Mouse (Mus musculus) thymus, postnatal 36 days (tissue): ENCODE data around the gene Btn2a2.
A peak's percentile ranks its signal among the peaks of the same experiment; 100 is the strongest.

Source experiments
- DNase-seq, 2 experiments: peaks; one replicate each; pipeline ENCODE4 v3.0.0; 2022; ENCODE audit warnings: mixed read lengths in 2 of 2

The Btn2a2 gene

GRCm38 (mm10) chr13:23495526-23495925, 6.9 kb upstream of the Btn2a2 start:
- DNase-seq, result no peak

GRCm38 (mm10) chr13:23491990-23492389, 3.3 kb upstream of the Btn2a2 start:
- no peak for DNase-seq

GRCm38 (mm10) chr13:23491263-23491662, 2.6 kb upstream of the Btn2a2 start:
- DNase-seq, result no peak

- DNase-seq, result no peak
Observed at GRCm38 (mm10) chr13:23490863-23491262, 2.2 kb upstream of the Btn2a2 start.

GRCm38 (mm10) chr13:23485271-23485670, 3.4 kb downstream of the Btn2a2 start:
- DNase-seq, result no peak

GRCm38 (mm10) chr13:23483153-23483552, 5.5 kb downstream of the Btn2a2 start:
- no peak for DNase-seq

GRCm38 (mm10) chr13:23475658-23476057, 13.0 kb downstream of the Btn2a2 start:
- DNase-seq, result no peak

- DNase-seq, result peak; percentile 74 to 78
Observed at GRCm38 (mm10) chr13:23466911-23467310, 21.7 kb downstream of the Btn2a2 start.

- DNase-seq, result no peak
Observed at GRCm38 (mm10) chr13:23466306-23466705, 22.4 kb downstream of the Btn2a2 start.

- DNase-seq, result peak; percentile 4 to 10
Observed at GRCm38 (mm10) chr13:23465600-23466109, 23.0 kb downstream of the Btn2a2 start, which contains the start of gene Btn1a1. Gene Btn1a1, minus strand, starts transcription at chr13:23465901.

- peak; percentile 10 to 13 for DNase-seq
Observed at GRCm38 (mm10) chr13:23464841-23465366, 23.8 kb downstream of the Btn2a2 start.

GRCm38 (mm10) chr13:23464224-23464637, 24.4 kb downstream of the Btn2a2 start:
- DNase-seq, result peak; percentile 32 to 35

- peak; percentile 73 for DNase-seq
Observed at GRCm38 (mm10) chr13:23463381-23464223, 25.1 kb downstream of the Btn2a2 start.

GRCm38 (mm10) chr13:23462669-23463068, 26.0 kb downstream of the Btn2a2 start:
- DNase-seq, result no peak

- no peak for DNase-seq
Observed at GRCm38 (mm10) chr13:23462063-23462462, 26.6 kb downstream of the Btn2a2 start.

- DNase-seq, result no peak
Observed at GRCm38 (mm10) chr13:23459264-23459846, 29.3 kb downstream of the Btn2a2 start.

- no peak for DNase-seq
Observed at GRCm38 (mm10) chr13:23453926-23454325, 34.7 kb downstream of the Btn2a2 start.

- peak; percentile 74 to 75 for DNase-seq
Observed at GRCm38 (mm10) chr13:23453362-23453862, 35.2 kb downstream of the Btn2a2 start.

GRCm38 (mm10) chr13:23450398-23450797, 38.3 kb downstream of the Btn2a2 start:
- DNase-seq, result peak; percentile 84 to 87

GRCm38 (mm10) chr13:23449235-23450095, 39.2 kb downstream of the Btn2a2 start:
- peak; percentile 43 for DNase-seq

- no peak for DNase-seq
Observed at GRCm38 (mm10) chr13:23448758-23449157, 39.9 kb downstream of the Btn2a2 start.

- DNase-seq, result peak; percentile 79 to 82
Observed at GRCm38 (mm10) chr13:23446498-23446952, 42.1 kb downstream of the Btn2a2 start.
